Mouse (Mus musculus) left cerebral cortex, postnatal 25 days (tissue): ENCODE measurements at regions not wholly inside any gene's neighbourhood (a gene's known extent, or its start where the extent isn't known, plus 50 kb on each side); places are given as distances from the start of the nearest gene placed in this dataset.

Experiments used
- DNase-seq, 2 experiments: peaks; one replicate each; pipeline ENCODE4 v3.0.0; 2022; ENCODE audit warnings: low spot score in 2 of 2, mixed read lengths in 1 of 2
- intact Hi-C: fragments of 180-260 bp; cut with DNase I; formaldehyde crosslinking; loops from one replicate; pipeline ENCODE4 v1.15.1; 2025

DNA sequence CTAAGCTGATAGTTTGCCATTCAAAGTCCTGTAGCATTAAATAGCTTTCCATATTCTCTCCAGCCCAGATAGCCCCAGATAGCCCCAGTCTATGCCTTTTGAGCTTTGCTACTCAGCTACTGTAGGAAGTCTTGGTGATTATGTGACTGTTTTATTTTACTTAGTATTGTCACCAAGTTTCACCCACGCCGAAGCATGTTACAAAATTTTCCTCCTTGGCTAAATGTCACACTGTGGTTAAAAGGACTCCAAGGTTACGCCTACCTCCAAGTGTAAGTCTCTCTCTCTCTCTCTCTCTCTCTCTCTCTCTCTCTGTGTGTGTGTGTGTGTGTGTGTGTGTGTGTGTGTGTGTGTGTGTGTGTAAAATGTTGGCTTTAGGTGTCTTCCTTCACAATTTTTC lies 270.2 kb upstream of the Rnaseh2b start:
- DNase-seq: no peak
- intact Hi-C loops: no loop called here

DNA sequence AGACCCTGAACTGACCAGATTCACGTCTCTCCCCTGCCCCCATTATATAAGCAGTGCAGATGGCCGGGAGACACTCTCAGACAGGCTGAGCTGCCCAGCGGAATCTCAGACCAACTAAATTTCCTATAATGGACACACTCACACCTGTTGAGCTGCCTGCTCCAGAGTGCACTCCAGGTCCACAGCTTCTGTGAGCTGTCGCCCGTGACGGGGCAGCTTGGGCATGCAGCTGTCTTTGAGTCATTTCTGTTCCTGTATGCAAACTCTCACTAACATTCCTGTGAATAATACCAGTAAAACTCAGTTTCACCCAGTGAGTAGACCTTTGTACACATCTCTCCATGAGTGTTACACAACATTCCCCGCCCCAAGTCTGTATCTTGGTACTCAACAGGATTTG lies 269.4 kb upstream of the Rnaseh2b start:
- DNase-seq: no peak
- intact Hi-C loops: no loop called here

DNA sequence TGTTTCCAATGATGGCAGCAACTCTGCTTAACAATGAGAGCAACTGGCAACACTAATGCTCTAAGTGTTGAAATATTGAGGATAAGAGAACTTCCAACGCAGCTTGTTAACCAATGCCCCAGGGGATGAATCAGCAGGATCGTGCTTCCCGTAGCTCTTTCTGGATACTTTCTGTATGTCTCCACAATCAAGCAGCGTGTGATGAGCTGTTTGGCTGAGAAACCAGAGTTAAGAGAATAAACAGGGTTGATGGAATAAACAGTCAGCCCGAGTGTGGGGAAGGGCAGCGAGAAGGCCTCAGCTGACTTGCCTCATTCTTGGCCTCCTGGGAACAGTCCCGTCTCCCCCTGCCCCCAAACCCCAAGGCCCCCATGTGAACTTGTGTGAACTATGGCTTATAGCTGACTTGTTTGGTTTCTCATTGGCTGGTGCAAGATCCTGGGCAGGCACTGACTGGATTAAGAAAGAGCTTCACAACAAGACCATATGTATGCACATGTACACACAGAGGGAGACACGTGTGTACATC lies 264.6 kb upstream of the Rnaseh2b start:
- intact Hi-C loops: no loop called here
- no peak for DNase-seq

DNA sequence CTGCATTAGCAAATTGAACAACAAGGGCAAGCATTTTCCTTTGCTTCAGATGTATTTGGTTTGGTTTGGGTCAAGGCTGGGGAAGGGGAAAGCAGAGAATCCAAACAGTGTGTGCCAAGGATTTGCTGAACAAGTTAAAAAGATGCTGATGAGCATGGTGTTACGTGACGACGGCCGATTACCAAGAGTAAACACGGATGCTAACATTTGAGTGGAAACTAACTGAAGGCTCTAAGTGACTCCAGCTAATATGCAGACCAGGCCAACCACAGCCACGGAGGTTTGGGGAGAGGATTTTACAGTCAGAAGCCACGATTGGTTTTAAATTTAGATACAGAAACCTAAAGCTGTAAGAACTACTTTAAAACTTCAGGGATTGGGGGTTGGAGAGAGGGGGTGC lies 262.3 kb upstream of the Rnaseh2b start:
- DNase-seq: no peak
- intact Hi-C loops: no loop called here

DNA sequence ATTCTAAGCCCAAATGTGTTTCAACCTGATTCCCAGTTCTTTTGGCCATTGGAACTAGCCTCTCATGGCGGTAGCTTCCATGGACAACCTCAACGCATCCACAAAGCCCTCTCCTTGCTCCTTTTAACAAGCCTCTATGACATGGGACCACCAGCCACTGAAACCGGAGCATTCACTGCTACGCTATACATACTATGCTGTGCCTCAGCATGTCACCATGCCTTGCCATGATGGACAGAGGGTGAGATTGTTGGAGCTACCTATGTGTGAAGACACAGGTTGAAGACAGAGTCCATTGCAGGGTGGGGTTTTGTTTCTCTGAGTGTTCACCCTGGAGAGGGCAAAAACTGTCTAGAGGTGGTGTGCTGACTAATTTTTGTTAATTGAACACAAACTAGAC lies 258.7 kb upstream of the Rnaseh2b start:
- no peak for DNase-seq
- intact Hi-C loops: no loop called here

DNA sequence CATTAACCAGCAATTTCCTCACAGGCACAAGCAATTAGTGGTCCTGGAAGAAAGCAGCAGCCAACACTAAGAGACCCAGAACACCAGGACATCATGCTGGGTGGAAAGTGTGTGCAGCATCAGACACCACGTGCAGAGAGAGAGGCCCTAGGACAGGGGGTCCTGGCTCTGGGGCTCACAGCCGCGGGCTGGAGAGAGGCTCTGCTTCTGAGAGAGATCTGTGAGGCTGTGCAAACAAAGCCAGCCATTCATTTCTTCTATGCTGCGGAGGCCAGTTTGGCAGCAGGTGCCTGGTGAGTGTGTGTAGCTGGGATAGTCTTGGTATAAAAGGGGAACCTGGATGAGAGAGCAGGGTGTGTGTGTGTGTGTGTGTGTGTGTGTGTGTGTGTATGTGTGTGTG lies 257.7 kb upstream of the Rnaseh2b start:
- intact Hi-C loops: no loop called here
- no peak for DNase-seq

DNA sequence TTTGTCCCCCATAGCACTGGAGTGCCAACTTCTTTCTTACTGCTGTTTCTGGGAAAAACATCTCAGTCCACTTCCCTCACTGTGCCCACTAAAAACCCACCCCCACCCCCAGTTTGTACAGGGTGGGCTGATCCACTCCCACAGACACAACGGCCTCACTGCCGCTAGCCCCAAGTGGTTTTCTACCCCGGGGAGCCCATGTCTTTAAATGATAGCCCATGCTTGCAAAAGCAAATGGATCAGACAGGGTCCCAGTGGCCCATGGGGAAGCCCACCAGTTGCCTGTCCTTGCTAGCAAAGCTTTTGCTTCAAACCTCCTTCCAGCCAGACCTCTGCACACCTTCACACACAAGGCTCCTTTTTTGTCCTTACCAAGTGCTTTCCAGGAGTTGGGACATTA lies 257.0 kb upstream of the Rnaseh2b start:
- DNase-seq: no peak
- intact Hi-C loops: no loop called here

DNA sequence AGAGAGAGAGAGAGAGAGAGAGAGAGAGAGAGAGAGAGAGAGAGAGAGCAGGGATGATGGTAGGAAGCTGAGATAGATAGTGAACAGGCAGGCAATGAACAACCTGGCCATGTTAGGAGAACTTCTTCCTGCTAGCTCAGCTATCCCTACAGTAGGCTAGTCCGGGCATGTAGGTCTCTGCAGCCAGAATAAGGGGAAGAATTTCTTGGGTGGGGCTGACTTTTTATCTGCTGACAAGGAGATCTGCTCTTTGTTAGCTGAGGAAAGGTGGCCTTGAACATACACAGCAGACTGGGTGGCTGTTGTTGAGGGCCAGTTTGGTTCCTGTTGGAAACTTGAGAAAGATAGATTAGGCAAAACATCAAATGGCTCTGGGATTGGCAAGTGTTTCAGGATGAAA lies 254.9 kb upstream of the Rnaseh2b start:
- intact Hi-C loops: no loop called here
- no peak for DNase-seq

DNA sequence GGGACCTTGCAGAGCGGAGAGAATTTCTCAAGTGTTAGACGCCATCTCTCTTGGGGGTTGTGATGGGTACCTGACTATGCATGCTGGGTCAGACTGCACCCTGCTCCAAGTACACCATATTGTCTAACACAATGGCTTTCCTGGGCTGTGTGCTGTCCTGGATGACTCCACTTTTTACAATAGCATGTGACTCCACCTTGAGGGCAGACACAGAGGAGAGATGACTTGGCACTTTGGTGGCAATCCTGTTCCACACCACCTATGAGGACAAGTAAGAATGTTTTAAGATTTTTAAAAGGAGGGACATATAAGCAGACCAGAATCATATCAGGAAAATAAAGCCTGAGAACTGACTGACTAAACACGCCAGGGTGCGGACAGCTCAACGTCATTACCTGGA lies 254.5 kb upstream of the Rnaseh2b start:
- intact Hi-C loops: no loop called here
- DNase-seq: no peak

DNA sequence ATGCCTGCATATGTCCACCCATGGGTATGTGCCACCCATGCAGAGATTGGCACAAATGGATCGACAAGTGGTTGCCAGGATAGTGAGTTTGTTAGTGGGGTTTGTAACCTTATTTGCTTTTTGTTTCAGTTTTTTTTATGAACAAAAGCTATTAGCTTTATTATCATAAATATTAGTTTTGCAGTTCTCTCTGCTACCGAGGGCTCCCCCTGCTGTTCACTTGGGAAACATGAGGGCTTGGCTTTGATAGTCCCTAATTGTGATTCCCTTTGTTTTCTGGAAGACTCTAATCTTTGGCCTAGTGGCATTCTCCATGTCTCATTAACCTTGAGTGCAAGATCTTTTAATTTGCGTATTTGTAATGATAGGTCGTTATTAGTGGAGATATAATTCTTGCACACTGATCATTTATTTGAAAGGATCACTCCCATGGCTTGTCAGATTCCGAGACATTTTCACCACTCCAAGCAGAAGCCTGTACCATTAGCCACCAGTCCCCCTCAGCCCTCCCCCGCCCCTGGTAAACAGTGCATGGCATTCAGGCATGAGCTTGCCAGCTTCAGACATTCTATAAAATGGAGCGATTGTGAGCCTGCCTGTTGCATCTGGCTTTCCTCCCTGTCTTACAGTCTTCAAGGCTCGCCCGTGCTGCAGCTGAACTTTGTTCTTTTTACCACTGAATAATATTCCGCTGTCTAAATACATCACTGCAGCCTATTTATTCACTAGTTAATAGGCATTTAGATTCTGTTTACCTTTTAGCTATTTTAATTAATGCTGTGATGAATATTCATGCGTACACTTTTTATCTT lies 249.9 kb upstream of the Rnaseh2b start:
- intact Hi-C loops: loop anchor here (2.0 to 10.0 kb wide), 3 partner anchors 210 to 468 kb away; no protein-coding TSS in a partner anchor

DNA sequence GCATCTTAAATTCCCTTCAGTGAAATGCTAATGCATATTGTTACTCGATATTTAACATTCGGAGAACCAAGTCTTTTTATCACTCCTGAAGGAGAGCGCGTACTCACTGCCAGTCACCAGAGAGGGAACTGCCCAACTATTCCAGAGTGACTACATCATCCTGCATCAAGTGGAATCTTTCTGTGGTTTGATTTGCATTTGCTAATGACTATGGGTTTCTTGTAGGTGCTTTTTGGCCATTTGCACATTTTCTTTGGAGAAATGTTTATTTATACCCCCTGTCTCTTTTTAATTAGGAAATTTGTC lies 249.3 kb upstream of the Rnaseh2b start:
- intact Hi-C loops: loop anchor here (2.0 to 10.0 kb wide), 3 partner anchors 209 to 468 kb away; no protein-coding TSS in a partner anchor
- DNase-seq: no peak

More for the DNA sequence above, 249.9 kb upstream of the Rnaseh2b start:
- peak; percentile 60 to 61 for DNase-seq

DNA sequence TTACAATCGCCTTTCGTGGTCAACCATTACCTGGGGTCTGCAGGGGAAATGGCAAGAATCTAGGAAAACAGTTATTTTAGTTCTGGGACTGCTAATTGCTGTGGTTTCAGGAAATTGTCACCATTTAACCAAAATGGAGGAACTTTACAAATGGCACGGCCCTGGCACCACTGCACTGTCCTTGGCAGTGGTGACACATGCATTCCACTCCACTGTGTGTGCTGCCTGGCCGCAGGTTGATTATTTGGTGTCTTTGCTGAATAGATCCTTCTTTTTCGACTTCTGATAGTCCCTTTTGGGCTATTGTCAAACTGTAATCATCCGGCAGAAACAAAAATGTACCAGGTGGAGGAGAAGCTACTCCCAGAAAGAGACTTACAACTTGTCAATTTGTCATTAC lies 241.4 kb upstream of the Rnaseh2b start:
- DNase-seq: no peak
- intact Hi-C loops: no loop called here

DNA sequence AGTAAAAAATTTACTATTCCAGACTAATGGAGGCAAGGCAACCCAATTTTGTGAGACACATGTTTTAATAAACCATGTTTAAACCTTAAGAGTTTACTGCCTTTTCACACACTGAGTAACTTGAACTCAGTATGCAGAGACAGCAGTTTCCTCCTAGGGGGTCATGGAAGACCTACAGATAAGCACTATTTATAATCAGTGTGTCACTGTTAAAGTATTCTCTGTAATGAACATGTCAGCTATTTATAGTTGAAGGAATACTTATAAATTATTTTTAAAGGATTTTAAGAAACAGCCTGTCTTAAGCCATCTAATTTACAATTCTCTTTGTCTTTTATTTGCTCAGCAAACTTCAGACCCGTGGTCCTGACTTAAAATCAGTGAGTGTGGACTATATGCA lies 240.5 kb upstream of the Rnaseh2b start:
- DNase-seq: no peak
- intact Hi-C loops: no loop called here

DNA sequence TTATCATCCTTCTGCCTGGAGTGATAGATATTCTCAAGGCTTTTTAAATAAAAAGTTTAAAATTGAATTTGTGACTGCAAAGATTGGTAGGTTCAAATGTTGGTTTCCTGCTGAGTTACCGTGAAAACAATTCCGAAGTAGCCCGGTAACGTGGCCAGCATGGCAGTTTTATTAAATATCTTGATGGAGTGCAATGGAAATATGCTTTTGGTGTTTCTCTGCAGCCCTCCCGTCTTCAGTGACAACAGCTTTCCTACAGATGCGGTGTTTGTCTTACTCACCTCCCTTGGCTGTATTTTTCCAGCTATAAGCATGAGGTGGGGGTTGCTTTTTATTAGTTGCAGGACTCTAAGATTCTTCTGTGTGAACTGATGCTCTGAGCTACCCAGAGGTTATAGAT lies 239.4 kb upstream of the Rnaseh2b start:
- intact Hi-C loops: no loop called here
- no peak for DNase-seq

DNA sequence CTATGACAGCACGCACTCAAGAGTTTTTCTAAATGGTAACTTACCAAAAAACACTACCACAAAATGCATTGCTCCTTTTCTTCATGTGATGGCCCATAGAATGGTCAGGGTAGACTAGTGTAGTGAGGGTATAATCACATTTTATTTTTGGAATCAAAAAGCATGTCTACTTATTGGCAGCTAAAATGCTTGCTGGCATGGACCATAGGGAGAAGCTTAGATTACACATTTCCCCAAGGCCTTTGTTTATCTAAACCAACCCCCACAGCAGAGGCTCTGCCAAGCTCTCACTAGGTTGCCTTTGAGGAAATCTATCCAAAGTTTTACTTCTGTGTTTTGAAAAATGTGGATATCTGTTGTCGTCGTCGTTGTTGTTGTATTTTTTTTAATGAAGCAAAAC lies 235.3 kb upstream of the Rnaseh2b start:
- no peak for DNase-seq
- intact Hi-C loops: loop anchor here (5.0 kb wide), 1 partner anchor 185 kb away; no protein-coding TSS in a partner anchor

DNA sequence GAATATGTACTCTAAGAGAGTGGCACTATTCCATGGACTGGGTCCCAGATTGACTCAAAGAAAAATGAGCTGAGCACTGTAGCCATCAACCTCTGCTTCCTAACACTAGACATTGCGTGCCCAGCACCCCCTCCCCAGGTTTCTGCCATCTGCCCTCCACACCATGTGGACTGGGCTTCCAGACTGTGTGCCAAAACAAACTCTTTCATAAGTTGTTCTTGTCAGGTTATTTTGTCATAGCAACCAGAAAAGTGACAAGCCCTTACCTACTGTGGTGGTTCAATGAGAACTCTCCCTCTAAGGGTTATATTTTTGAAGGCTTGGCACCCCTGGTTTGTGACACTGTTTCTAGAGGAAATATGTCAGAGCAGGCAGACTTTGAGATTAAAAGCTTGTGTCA lies 234.3 kb upstream of the Rnaseh2b start:
- intact Hi-C loops: loop anchor here (5.0 kb wide), 1 partner anchor 184 kb away; no protein-coding TSS in a partner anchor
- DNase-seq: no peak

DNA sequence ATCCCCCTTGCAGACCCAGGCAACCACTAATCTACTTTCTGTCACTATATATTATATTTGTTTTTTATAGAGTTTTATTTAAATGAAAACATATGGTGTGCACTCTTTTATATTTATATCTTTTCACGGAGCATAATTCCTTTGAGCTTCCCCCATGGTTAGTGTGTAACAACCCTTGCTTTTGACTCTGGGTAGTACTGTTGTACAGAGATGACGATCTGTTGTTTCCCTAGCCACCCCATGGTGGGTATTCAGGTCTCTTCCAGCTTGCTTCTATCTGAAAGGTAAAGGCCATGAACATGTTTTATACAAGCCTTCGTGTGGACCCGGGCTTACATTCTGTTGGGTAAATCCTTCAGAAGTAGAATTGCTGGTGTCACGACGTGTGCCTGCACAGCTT lies 221.2 kb upstream of the Rnaseh2b start:
- intact Hi-C loops: no loop called here
- peak in 1 of 2 experiments; percentile 2 for DNase-seq

DNA sequence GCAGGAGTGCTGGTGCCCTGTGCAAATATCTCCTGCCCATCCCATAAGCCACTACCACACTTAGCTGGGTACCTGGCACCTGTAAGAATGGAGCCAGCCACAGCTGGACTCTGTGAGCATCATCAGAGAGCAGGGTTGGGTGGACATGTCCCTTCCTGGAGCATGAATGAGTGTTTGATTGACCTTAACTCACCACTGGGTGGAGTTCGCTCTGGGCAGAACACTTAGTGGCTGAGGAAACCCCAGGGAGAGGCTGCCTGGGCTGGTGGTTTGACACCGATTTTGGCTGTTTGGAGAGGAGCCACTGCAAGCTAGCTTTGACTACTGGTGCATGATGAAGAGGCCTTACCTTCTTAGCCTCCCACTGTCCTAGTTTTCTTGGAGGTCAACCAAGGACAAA lies 208.3 kb upstream of the Rnaseh2b start:
- DNase-seq: peak in 1 of 2 experiments; percentile 5
- intact Hi-C loops: no loop called here

DNA sequence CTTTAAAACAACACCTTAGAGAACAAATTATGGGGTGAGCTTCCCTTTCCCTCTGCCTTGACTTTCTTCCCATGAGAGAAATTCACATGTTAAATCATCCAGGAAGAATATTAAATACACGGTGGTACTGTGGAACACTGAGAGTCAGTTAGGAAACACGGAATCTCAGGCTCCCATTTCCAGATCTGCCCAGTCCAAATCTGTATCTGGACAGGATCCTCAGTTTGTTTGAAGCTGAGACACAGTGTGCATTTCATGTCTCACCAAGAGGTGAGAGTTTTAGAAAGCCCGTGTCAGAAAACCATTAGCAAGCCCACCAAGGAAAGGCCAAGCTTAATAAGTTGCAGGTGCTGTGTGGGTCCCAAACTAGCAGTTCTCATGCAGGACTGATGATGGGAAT lies 204.2 kb upstream of the Rnaseh2b start:
- no peak for DNase-seq
- intact Hi-C loops: no loop called here

DNA sequence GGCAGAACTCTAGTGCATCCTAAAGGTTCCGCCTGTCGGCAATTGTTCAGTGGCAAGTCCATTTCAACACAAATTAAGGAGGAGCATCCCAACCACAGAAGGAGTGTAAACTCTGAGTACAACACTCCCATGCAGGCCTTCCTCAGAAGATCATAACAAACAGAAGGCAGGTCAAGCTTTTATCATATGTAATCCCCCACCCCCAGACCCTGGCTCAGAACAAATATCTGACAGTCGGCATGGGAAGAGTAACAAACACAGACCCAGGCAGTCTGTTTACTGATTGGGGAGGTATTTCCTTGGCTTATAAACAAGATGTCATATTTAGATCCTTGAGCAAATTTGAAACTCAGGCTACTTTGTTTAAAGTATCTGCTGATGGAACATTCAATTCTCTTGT lies 174.9 kb upstream of the Rnaseh2b start:
- intact Hi-C loops: no loop called here
- no peak for DNase-seq

DNA sequence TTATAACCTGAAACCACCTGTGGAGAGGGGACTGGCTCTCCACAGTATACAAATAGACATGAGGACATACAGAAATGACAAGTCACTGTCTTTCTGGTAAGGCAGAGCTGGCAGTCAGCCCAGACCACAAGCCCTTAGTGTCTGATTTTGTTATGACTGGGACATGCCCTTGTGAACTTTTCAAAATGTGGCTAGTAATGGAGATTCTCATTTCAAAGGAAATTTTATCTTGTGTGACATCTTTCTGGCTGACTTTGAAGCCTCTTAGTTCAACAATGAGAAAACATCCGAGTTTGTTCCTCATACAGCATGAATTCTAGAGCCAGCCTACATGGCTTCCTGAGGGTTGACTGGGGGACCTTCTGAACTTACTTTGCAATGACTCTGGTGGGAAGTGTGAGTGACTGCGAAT lies 173.8 kb upstream of the Rnaseh2b start:
- intact Hi-C loops: no loop called here
- DNase-seq: no peak

DNA sequence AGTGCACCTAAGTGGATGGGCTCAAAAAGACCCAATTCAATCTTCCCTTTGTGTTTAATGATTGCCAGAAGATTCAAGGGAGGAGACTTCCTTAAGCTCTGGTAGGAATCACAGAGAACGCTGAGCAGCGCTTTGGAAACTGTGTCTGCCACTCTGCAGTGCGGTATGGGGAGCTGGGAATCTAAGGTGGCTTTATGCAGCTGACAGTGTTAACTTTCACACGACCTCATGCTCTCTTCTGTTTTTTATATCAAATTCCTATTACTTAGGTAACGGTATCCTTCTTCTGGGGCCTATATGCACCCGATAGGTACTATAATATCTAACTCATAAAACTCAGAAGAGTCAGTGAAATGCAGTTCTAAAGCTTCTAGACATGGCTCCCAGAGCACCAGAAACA lies 163.5 kb upstream of the Rnaseh2b start:
- DNase-seq: no peak
- intact Hi-C loops: no loop called here
